Mouse (Mus musculus): ENCODE measurements around the gene Mis18a. TPM values are rescaled to one million over a fixed set of nuclear protein-coding genes. Genes with fewer than 3 reads are reported as not detected.

Mis18a gene
- polyA plus RNA-seq (2016; fragmentation: Nextera tagmentation; extraction: Ambion mirVana) = 111 and 113 TPM in 2 replicates

GRCm38 (mm10) chr16:90727233-90728115 is at the start of gene Mis18a:
Gene Mis18a, minus strand, starts transcription at chr16:90727404.
- Histone ChIP-seq H3K27me3 (ENCODE audit: poor library complexity, severe bottlenecking) (no peaks in the 10 kb centered on the region), H3K27ac (peak within 1 kb of the TSS; percentile 90), H3K4me1 (peaks cover 24% of the 10 kb centered on the region), H3K4me3 (peak within 1 kb of the TSS; percentile 90), H3K9me3 (peaks cover 9% of the 10 kb centered on the region; the same call in 1 of the 2 replicates), H3K36me3 (replicated peaks) (peaks cover 31% of the 10 kb centered on the region)
- peak; percentile 95 for DNase-seq (ENCODE audit: extremely low spot score, low spot score)
- 2% methylated on average over 53 of the region's 53 CpGs for WGBS

GRCm38 (mm10) chr16:90775946-90776520 is 48.8 kb upstream of the Mis18a start:
- H3K4me3 ChIP-seq = no peak overlapping the region
- H3K9me3 ChIP-seq = no peaks in the 10 kb centered on the region
- peaks cover 100% of the 10 kb centered on the region for H3K36me3 ChIP-seq (replicated peaks)
- no peak overlapping the region for H3K27ac ChIP-seq
- no peaks in the 10 kb centered on the region for H3K27me3 ChIP-seq (ENCODE audit: poor library complexity, severe bottlenecking)
- DNase-seq (ENCODE audit: extremely low spot score, low spot score) = no peak
- H3K4me1 ChIP-seq = no peaks in the 10 kb centered on the region
- WGBS = 93% methylated on average over 10 of the region's 10 CpGs

- Histone ChIP-seq H3K36me3 (replicated peaks) (peaks cover 99% of the 10 kb centered on the region), H3K9me3 (no peaks in the 10 kb centered on the region), H3K27ac (no peak overlapping the region), H3K27me3 (ENCODE audit: poor library complexity, severe bottlenecking) (no peaks in the 10 kb centered on the region), H3K4me3 (no peak overlapping the region), H3K4me1 (no peaks in the 10 kb centered on the region)
- no peak for DNase-seq (ENCODE audit: extremely low spot score, low spot score)
- WGBS = 91% methylated on average over 6 of the region's 6 CpGs
Measured at GRCm38 (mm10) chr16:90774646-90775045, 47.4 kb upstream of the Mis18a start.

GRCm38 (mm10) chr16:90774216-90774615 is 47.0 kb upstream of the Mis18a start:
- no peak for DNase-seq (ENCODE audit: extremely low spot score, low spot score)
- Histone ChIP-seq H3K9me3 (no peaks in the 10 kb centered on the region), H3K36me3 (replicated peaks) (peaks cover 99% of the 10 kb centered on the region), H3K4me3 (no peak overlapping the region), H3K27ac (no peak overlapping the region), H3K27me3 (ENCODE audit: poor library complexity, severe bottlenecking) (no peaks in the 10 kb centered on the region), H3K4me1 (no peaks in the 10 kb centered on the region)
- 95% methylated on average over 12 of the region's 12 CpGs for WGBS

- H3K4me1 ChIP-seq = no peaks in the 10 kb centered on the region
- no peaks in the 10 kb centered on the region for H3K27me3 ChIP-seq (ENCODE audit: poor library complexity, severe bottlenecking)
- no peak overlapping the region for H3K27ac ChIP-seq
- no peak for DNase-seq (ENCODE audit: extremely low spot score, low spot score)
- 94% methylated on average over 15 of the region's 15 CpGs for WGBS
- no peaks in the 10 kb centered on the region for H3K9me3 ChIP-seq
- H3K36me3 ChIP-seq (replicated peaks) = peaks cover 94% of the 10 kb centered on the region
- H3K4me3 ChIP-seq = no peak overlapping the region
Measured at GRCm38 (mm10) chr16:90766919-90767454, 39.8 kb upstream of the Mis18a start.

- WGBS = 91% methylated on average over 9 of the region's 9 CpGs
- H3K4me3 ChIP-seq = no peak overlapping the region
Measured at GRCm38 (mm10) chr16:90765195-90765877, 38.1 kb upstream of the Mis18a start.

GRCm38 (mm10) chr16:90760515-90760914 is 33.3 kb upstream of the Mis18a start:
- Histone ChIP-seq H3K9me3 (no peaks in the 10 kb centered on the region), H3K36me3 (replicated peaks) (peaks cover 94% of the 10 kb centered on the region), H3K27me3 (ENCODE audit: poor library complexity, severe bottlenecking) (no peaks in the 10 kb centered on the region), H3K4me3 (no peak overlapping the region), H3K27ac (no peak overlapping the region), H3K4me1 (no peaks in the 10 kb centered on the region)
- WGBS = 87% methylated on average over 4 of the region's 4 CpGs
- no peak for DNase-seq (ENCODE audit: extremely low spot score, low spot score)

More at GRCm38 (mm10) chr16:90765195-90765877, 38.1 kb upstream of the Mis18a start:
- H3K9me3 ChIP-seq = no peaks in the 10 kb centered on the region
- H3K4me1 ChIP-seq = no peaks in the 10 kb centered on the region
- H3K27me3 ChIP-seq (ENCODE audit: poor library complexity, severe bottlenecking) = no peaks in the 10 kb centered on the region
- DNase-seq (ENCODE audit: extremely low spot score, low spot score) = no peak
- peaks cover 95% of the 10 kb centered on the region for H3K36me3 ChIP-seq (replicated peaks)
- H3K27ac ChIP-seq = no peak overlapping the region

GRCm38 (mm10) chr16:90759335-90759734 is 32.1 kb upstream of the Mis18a start:
- H3K9me3 ChIP-seq = no peaks in the 10 kb centered on the region
- no peaks in the 10 kb centered on the region for H3K4me1 ChIP-seq
- WGBS = 80% methylated on average over 3 of the region's 3 CpGs
- peaks cover 98% of the 10 kb centered on the region for H3K36me3 ChIP-seq (replicated peaks)
- no peak for DNase-seq (ENCODE audit: extremely low spot score, low spot score)
- H3K27me3 ChIP-seq (ENCODE audit: poor library complexity, severe bottlenecking) = no peaks in the 10 kb centered on the region
- no peak overlapping the region for H3K4me3 ChIP-seq
- H3K27ac ChIP-seq = no peak overlapping the region

- Histone ChIP-seq H3K27me3 (ENCODE audit: poor library complexity, severe bottlenecking) (no peaks in the 10 kb centered on the region), H3K4me3 (no peak overlapping the region), H3K36me3 (replicated peaks) (peaks cover 81% of the 10 kb centered on the region), H3K9me3 (no peaks in the 10 kb centered on the region), H3K4me1 (no peaks in the 10 kb centered on the region), H3K27ac (no peak overlapping the region)
- WGBS = 93% methylated on average over 13 of the region's 13 CpGs
- DNase-seq (ENCODE audit: extremely low spot score, low spot score) = no peak
Measured at GRCm38 (mm10) chr16:90753386-90753941, 26.3 kb upstream of the Mis18a start.

- DNase-seq (ENCODE audit: extremely low spot score, low spot score) = no peak
- 0 out of 2 replicates have a peak, but pooled peaks cover 3% of the 10 kb centered on the region for H3K4me1 ChIP-seq
- 95% methylated on average over 7 of the region's 7 CpGs for WGBS
- no peaks in the 10 kb centered on the region for H3K9me3 ChIP-seq
- no peak overlapping the region for H3K27ac ChIP-seq
- H3K4me3 ChIP-seq = no peak overlapping the region
- peaks cover 29% of the 10 kb centered on the region for H3K36me3 ChIP-seq (replicated peaks)
- H3K27me3 ChIP-seq (ENCODE audit: poor library complexity, severe bottlenecking) = no peaks in the 10 kb centered on the region
Measured at GRCm38 (mm10) chr16:90748169-90748568, 21.0 kb upstream of the Mis18a start.

GRCm38 (mm10) chr16:90747143-90747542 is 19.9 kb upstream of the Mis18a start:
- Histone ChIP-seq H3K4me3 (no peak overlapping the region), H3K27me3 (ENCODE audit: poor library complexity, severe bottlenecking) (no peaks in the 10 kb centered on the region), H3K4me1 (peaks cover 8% of the 10 kb centered on the region), H3K9me3 (no peaks in the 10 kb centered on the region), H3K36me3 (replicated peaks) (peaks cover 19% of the 10 kb centered on the region), H3K27ac (no peak overlapping the region)
- no peak for DNase-seq (ENCODE audit: extremely low spot score, low spot score)
- 88% methylated on average over 6 of the region's 6 CpGs for WGBS
